11 mouse cellular contexts compared by ENCODE assay signal in the genomic region with DNA sequence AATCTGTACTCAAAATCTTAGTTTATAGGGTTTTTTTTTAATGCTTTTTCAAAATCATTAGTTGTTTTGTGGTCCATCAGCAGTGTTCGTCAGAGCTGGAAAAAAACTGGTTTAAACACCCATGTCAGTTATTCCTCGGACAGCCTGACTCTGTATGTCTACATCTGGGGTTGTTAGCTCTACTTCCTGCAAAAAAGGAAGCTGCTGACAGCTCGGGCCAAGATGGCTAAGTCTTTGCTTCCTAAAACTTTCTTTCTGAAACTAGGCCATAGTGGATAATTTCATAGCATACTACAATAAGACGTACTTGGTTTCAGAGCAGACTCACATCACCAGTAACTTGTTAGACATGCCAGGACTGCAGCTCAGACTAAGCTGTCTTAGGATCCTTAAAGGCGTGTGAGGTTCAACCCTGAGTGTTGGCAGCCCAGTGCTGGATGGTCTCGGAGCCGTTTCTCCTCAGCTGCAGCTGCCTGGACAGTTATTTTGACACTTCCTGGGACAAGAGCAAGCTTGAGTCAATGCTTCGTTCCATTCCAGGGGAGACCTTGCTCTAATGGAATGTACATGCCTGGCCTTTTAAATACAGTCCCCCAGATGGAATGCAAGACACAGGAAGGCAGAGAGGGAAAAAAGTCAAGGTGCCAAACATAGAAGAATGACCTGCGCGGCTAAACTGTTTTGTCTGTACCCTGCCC.
DNase-seq lines count a peak whose midpoint lies in the region; ATAC-seq and TF ChIP-seq lines count a peak whose summit lies in the region.
"Had no signal": no experiment of that assay in that cellular context is flagged by ENCODE, and none has a peak within 500 bp of the region (broad histone marks: within the 10 kb centered on the region; RNA-seq: fewer than 3 reads in every experiment).

No protein-coding gene starts in this region.

- no peak for DNase-seq in intestine, embryonic 14.5 days (ENCODE audit: low spot score)
- DNase-seq in gastrocnemius, postnatal 10 days = peak; percentile 17
- peak; percentile 19 to 48 for DNase-seq in heart, postnatal 14 days
- DNase-seq in lung, postnatal 4 days = peak; percentile 42 to 57
- no peak for DNase-seq in forebrain, embryonic 14.5 days (ENCODE audit: low spot score)
- no peak for DNase-seq in urinary bladder, adult 18-20 months (ENCODE audit: low spot score in 2 of 2)

- H3K27ac ChIP-seq in intestine, embryonic 14.5 days (ENCODE audit: low read depth) = peak overlapping the region; percentile 59; the same call in 1 of the 2 replicates
- H3K27ac ChIP-seq in intestine, postnatal 0 days (ENCODE audit: low read depth, low read length) = no peak overlapping the region
- H3K27ac ChIP-seq in forebrain, embryonic 14.5 days (ENCODE audit: low read depth, low read length) = no peak overlapping the region
- H3K27ac ChIP-seq: layer of hippocampus, adult 2 months; liver, embryonic 14.5 days had no signal

- H3K4me2 ChIP-seq in intestine, embryonic 14.5 days (ENCODE audit: low read length) = no peak overlapping the region
- no peak overlapping the region for H3K4me2 ChIP-seq in intestine, postnatal 0 days (replicated peaks; ENCODE audit: low read depth)
- H3K4me2 ChIP-seq in forebrain, embryonic 14.5 days (ENCODE audit: low read length) = no peak overlapping the region

- intact Hi-C loops in heart, postnatal 14 days (cut with DNase I) = no loop called here

- no peak overlapping the region for H3K4me3 ChIP-seq in intestine, embryonic 14.5 days (ENCODE audit: low read depth, low read length)
- no peak overlapping the region for H3K4me3 ChIP-seq in intestine, postnatal 0 days (ENCODE audit: low read depth, low read length)
- no peak overlapping the region for H3K4me3 ChIP-seq in forebrain, embryonic 14.5 days (ENCODE audit: low read depth, low read length)
- H3K4me3 ChIP-seq: erythroblast, embryonic 14.5 days; layer of hippocampus, adult 2 months had no signal

- no peaks in the 10 kb centered on the region for H3K9me3 ChIP-seq in intestine, embryonic 14.5 days (ENCODE audit: control insufficient read depth, low read length)
- no peaks in the 10 kb centered on the region; the same call in 1 of the 2 replicates for H3K9me3 ChIP-seq in intestine, postnatal 0 days (ENCODE audit: control insufficient read depth)
- no peaks in the 10 kb centered on the region for H3K9me3 ChIP-seq in forebrain, embryonic 14.5 days (replicated peaks; ENCODE audit: control insufficient read depth, low read length)

- ATAC-seq in intestine, embryonic 14.5 days (replicated peaks; ENCODE audit: low FRiP score, low TSS enrichment, low read depth) = no peak
- ATAC-seq in intestine, postnatal 0 days = no peak
- ATAC-seq in erythroblast, adult 5-6 weeks (replicated peaks; ENCODE audit: low FRiP score, poor library complexity, severe bottlenecking) = no peak
- no peak for ATAC-seq in forebrain, embryonic 14.5 days

- H3K27me3 ChIP-seq in intestine, embryonic 14.5 days (replicated peaks; ENCODE audit: control insufficient read depth, insufficient read depth, low read length) = no peaks in the 10 kb centered on the region
- H3K27me3 ChIP-seq in intestine, postnatal 0 days (replicated peaks; ENCODE audit: control insufficient read depth, insufficient read depth, low read length) = no peaks in the 10 kb centered on the region
- H3K27me3 ChIP-seq in forebrain, embryonic 14.5 days (replicated peaks; ENCODE audit: control insufficient read depth, insufficient read depth, low read length) = no peaks in the 10 kb centered on the region

- 50% methylated on average over 10 of the region's 10 CpGs for WGBS in intestine, embryonic 14.5 days
- WGBS in intestine, postnatal 0 days = 62% methylated on average over 10 of the region's 10 CpGs
- 90% methylated on average over 10 of the region's 10 CpGs for WGBS in forebrain, embryonic 14.5 days

- H3K36me3 ChIP-seq in intestine, embryonic 14.5 days (ENCODE audit: control insufficient read depth, insufficient read depth, low read length) = no peaks in the 10 kb centered on the region
- no peaks in the 10 kb centered on the region for H3K36me3 ChIP-seq in intestine, postnatal 0 days (ENCODE audit: control insufficient read depth, insufficient read depth)
- H3K36me3 ChIP-seq in forebrain, embryonic 14.5 days (ENCODE audit: control insufficient read depth, insufficient read depth, low read length) = no peaks in the 10 kb centered on the region

- H3K4me1 ChIP-seq in intestine, embryonic 14.5 days (replicated peaks; ENCODE audit: control insufficient read depth, insufficient read depth, low read length) = peaks cover 8% of the 10 kb centered on the region; the same call in 1 of the 2 replicates
- no peaks in the 10 kb centered on the region for H3K4me1 ChIP-seq in intestine, postnatal 0 days (replicated peaks; ENCODE audit: control insufficient read depth, insufficient read depth, low read length)
- H3K4me1 ChIP-seq in forebrain, embryonic 14.5 days (ENCODE audit: control insufficient read depth, insufficient read depth, low read length) = no peaks in the 10 kb centered on the region

- no peak overlapping the region for H3K9ac ChIP-seq in intestine, embryonic 14.5 days (ENCODE audit: low read length)
- no peak overlapping the region for H3K9ac ChIP-seq in intestine, postnatal 0 days (ENCODE audit: low read depth, low read length)
- no peak overlapping the region for H3K9ac ChIP-seq in forebrain, embryonic 14.5 days (ENCODE audit: low read length)
- H3K9ac ChIP-seq: liver, embryonic 14.5 days had no signal

- no peak for TF ChIP-seq CTCF in intestine, postnatal 0 days (IDR thresholded peaks at IDR 0.05; ENCODE audit: low read depth)

Comparison
In these comparisons a context has a peak if more than half of its experiments do, and no peak if none do; other contexts are left out.
1. DNase-seq: peak in gastrocnemius, postnatal 10 days (single experiment), heart, postnatal 14 days (2 of 2) and lung, postnatal 4 days (2 of 2); none in intestine, embryonic 14.5 days (single experiment), forebrain, embryonic 14.5 days (single experiment) and urinary bladder, adult 18-20 months (0 of 2).